Mouse (Mus musculus): ENCODE measurements at regions not wholly inside any gene's neighbourhood (a gene's known extent, or its start where the extent isn't known, plus 50 kb on each side); places are given as distances from the start of the nearest gene placed in this dataset.

- H3K9ac ChIP-seq (replicated peaks; ENCODE audit: low read length) = peak overlapping the region; percentile 39; the same call in 1 of the 2 replicates
Observed at GRCm38 (mm10) chr13:107167856-107168598, 146.1 kb upstream of the Kif2a start.

DNA sequence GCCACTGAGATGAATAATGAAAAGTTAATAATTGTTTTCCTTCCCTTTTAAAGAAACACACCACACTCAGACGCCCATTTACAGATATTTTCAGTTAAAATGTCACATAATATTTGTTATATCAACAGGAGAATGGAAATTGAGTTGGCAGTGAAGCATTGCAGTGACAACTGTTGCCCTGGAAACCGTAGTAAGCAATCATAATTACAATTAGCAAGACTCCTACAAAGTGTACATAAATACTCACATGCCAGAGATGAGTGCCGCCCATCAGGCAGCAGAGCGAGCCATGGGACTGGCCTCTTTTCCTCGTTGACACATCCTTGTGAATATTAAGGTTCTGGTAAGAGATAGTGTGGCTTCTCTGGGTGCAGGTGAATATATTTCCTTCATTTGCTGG, 129.6 kb upstream of the Kif2a start:
- no peak overlapping the region for H3K27ac ChIP-seq (ENCODE audit: low read length)
- H3K4me3 ChIP-seq (ENCODE audit: low read length) = no peak overlapping the region
- no peak for ATAC-seq (ENCODE audit: low FRiP score, low TSS enrichment)
- H3K9me3 ChIP-seq (ENCODE audit: low read length) = no peaks in the 10 kb centered on the region
- H3K9ac ChIP-seq (replicated peaks; ENCODE audit: low read length) = no peak overlapping the region
- no peak overlapping the region for H3K4me2 ChIP-seq (replicated peaks; ENCODE audit: low read depth, low read length)
- H3K27me3 ChIP-seq (ENCODE audit: insufficient read depth, low read length) = no peaks in the 10 kb centered on the region
- no peaks in the 10 kb centered on the region for H3K4me1 ChIP-seq (ENCODE audit: insufficient read depth, low read length)
- no peaks in the 10 kb centered on the region for H3K36me3 ChIP-seq (ENCODE audit: insufficient read depth, low read length)
- WGBS = 81% methylated on average over 5 of the region's 5 CpGs

More at GRCm38 (mm10) chr13:107167856-107168598, 146.1 kb upstream of the Kif2a start:
- Histone ChIP-seq H3K36me3 (ENCODE audit: insufficient read depth, low read length) (no peaks in the 10 kb centered on the region), H3K4me2 (replicated peaks; ENCODE audit: low read depth, low read length) (peak overlapping the region; percentile 61), H3K9me3 (ENCODE audit: low read length) (no peaks in the 10 kb centered on the region), H3K27me3 (ENCODE audit: insufficient read depth, low read length) (no peaks in the 10 kb centered on the region; the same call in 1 of the 2 replicates), H3K4me3 (ENCODE audit: low read length) (peak overlapping the region; percentile 42), H3K27ac (ENCODE audit: low read length) (no peak overlapping the region), H3K4me1 (ENCODE audit: insufficient read depth, low read length) (no peaks in the 10 kb centered on the region; the same call in 1 of the 2 replicates)
- 67% methylated on average over 10 of the region's 10 CpGs for WGBS
- ATAC-seq (ENCODE audit: low FRiP score, low TSS enrichment) = no peak

- no peak for ATAC-seq (ENCODE audit: low FRiP score, low TSS enrichment)
- Histone ChIP-seq H3K9ac (replicated peaks; ENCODE audit: low read length) (no peak overlapping the region), H3K9me3 (ENCODE audit: low read length) (no peaks in the 10 kb centered on the region), H3K4me3 (ENCODE audit: low read length) (no peak overlapping the region), H3K4me1 (ENCODE audit: insufficient read depth, low read length) (no peaks in the 10 kb centered on the region), H3K27me3 (ENCODE audit: insufficient read depth, low read length) (no peaks in the 10 kb centered on the region), H3K36me3 (ENCODE audit: insufficient read depth, low read length) (no peaks in the 10 kb centered on the region), H3K27ac (ENCODE audit: low read length) (no peak overlapping the region), H3K4me2 (replicated peaks; ENCODE audit: low read depth, low read length) (no peak overlapping the region)
- 54% methylated on average over 4 of the region's 4 CpGs for WGBS
Observed at GRCm38 (mm10) chr13:107141209-107141608, 119.3 kb upstream of the Kif2a start.

- H3K27me3 ChIP-seq (ENCODE audit: insufficient read depth, low read length) = no peaks in the 10 kb centered on the region
- ATAC-seq (ENCODE audit: low FRiP score, low TSS enrichment) = no peak
- H3K9me3 ChIP-seq (ENCODE audit: low read length) = no peaks in the 10 kb centered on the region
- H3K9ac ChIP-seq (replicated peaks; ENCODE audit: low read length) = no peak overlapping the region
- H3K27ac ChIP-seq (ENCODE audit: low read length) = no peak overlapping the region
- no peaks in the 10 kb centered on the region for H3K4me1 ChIP-seq (ENCODE audit: insufficient read depth, low read length)
- no peak overlapping the region for H3K4me2 ChIP-seq (replicated peaks; ENCODE audit: low read depth, low read length)
- H3K36me3 ChIP-seq (ENCODE audit: insufficient read depth, low read length) = no peaks in the 10 kb centered on the region
- H3K4me3 ChIP-seq (ENCODE audit: low read length) = no peak overlapping the region
Observed at GRCm38 (mm10) chr13:107134125-107134524, 112.2 kb upstream of the Kif2a start.

DNA sequence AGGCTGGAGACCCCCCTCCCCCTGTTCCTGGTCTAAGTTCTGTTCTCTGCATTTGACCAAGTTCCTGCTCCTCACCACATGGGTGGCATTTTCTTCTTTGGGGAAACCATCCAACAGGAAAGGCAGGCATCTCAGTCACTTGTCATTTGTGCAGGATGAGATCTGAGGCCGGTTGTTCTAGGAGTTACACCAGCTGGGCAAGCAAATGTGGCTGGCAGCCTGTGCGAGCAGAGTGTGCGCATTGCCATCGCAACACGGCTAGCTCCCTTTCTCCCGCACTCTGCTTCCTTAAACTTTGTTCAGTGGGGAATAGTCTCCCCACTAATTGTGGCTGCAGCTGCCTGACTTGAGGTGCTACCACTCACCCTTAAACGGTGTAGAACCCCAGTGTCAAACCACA, 104.7 kb upstream of the Kif2a start:
- Histone ChIP-seq H3K27ac (ENCODE audit: low read length) (no peak overlapping the region), H3K36me3 (ENCODE audit: insufficient read depth, low read length) (no peaks in the 10 kb centered on the region), H3K9ac (replicated peaks; ENCODE audit: low read length) (no peak overlapping the region), H3K9me3 (ENCODE audit: low read length) (no peaks in the 10 kb centered on the region), H3K4me2 (replicated peaks; ENCODE audit: low read depth, low read length) (no peak overlapping the region), H3K27me3 (ENCODE audit: insufficient read depth, low read length) (no peaks in the 10 kb centered on the region), H3K4me1 (ENCODE audit: insufficient read depth, low read length) (no peaks in the 10 kb centered on the region), H3K4me3 (ENCODE audit: low read length) (no peak overlapping the region)
- 90% methylated on average over 7 of the region's 7 CpGs for WGBS
- no peak for ATAC-seq (ENCODE audit: low FRiP score, low TSS enrichment)

GRCm38 (mm10) chr13:107124130-107124668, 102.3 kb upstream of the Kif2a start:
- no peak for ATAC-seq (ENCODE audit: low FRiP score, low TSS enrichment)
- Histone ChIP-seq H3K36me3 (ENCODE audit: insufficient read depth, low read length) (no peaks in the 10 kb centered on the region), H3K27ac (ENCODE audit: low read length) (no peak overlapping the region), H3K4me1 (ENCODE audit: insufficient read depth, low read length) (no peaks in the 10 kb centered on the region), H3K27me3 (ENCODE audit: insufficient read depth, low read length) (no peaks in the 10 kb centered on the region), H3K4me2 (replicated peaks; ENCODE audit: low read depth, low read length) (no peak overlapping the region), H3K4me3 (ENCODE audit: low read length) (no peak overlapping the region), H3K9me3 (ENCODE audit: low read length) (no peaks in the 10 kb centered on the region), H3K9ac (replicated peaks; ENCODE audit: low read length) (no peak overlapping the region)
- WGBS = 56% methylated on average over 8 of the region's 8 CpGs

- no peak overlapping the region for H3K4me3 ChIP-seq (ENCODE audit: low read length)
- peak; percentile 51 for ATAC-seq (ENCODE audit: low FRiP score, low TSS enrichment)
- 51% methylated on average over 22 of the region's 22 CpGs for WGBS
Observed at GRCm38 (mm10) chr13:107113949-107114690, 92.2 kb upstream of the Kif2a start.

DNA sequence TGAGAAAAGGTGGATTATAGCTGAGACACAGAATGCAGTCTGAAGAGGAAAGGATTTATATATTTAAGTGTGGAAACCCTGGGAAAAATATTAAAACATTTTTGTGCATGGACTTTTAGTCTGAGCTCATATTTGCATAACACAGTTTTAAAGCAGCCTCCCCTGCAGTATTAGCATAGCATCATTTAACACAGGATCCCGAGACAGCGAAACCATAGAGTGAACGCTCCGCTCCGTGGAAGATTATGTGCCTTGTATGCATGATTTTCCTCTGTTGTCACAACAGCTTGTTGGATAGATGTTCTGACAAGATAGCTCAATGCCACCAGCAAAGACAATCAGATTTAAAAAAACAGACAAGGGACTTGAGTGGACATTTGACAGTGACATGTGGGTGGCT, 86.1 kb upstream of the Kif2a start:
- Histone ChIP-seq H3K4me2 (replicated peaks; ENCODE audit: low read depth, low read length) (no peak overlapping the region), H3K27ac (ENCODE audit: low read length) (no peak overlapping the region), H3K4me3 (ENCODE audit: low read length) (no peak overlapping the region), H3K9ac (replicated peaks; ENCODE audit: low read length) (no peak overlapping the region), H3K4me1 (ENCODE audit: insufficient read depth, low read length) (no peaks in the 10 kb centered on the region), H3K36me3 (ENCODE audit: insufficient read depth, low read length) (no peaks in the 10 kb centered on the region), H3K9me3 (ENCODE audit: low read length) (no peaks in the 10 kb centered on the region), H3K27me3 (ENCODE audit: insufficient read depth, low read length) (no peaks in the 10 kb centered on the region)
- no peak for ATAC-seq (ENCODE audit: low FRiP score, low TSS enrichment)
- WGBS = 91% methylated on average over 5 of the region's 5 CpGs

More at GRCm38 (mm10) chr13:107113949-107114690, 92.2 kb upstream of the Kif2a start:
- Histone ChIP-seq H3K27me3 (ENCODE audit: insufficient read depth, low read length) (no peaks in the 10 kb centered on the region), H3K4me1 (ENCODE audit: insufficient read depth, low read length) (peaks cover 3% of the 10 kb centered on the region; the same call in 1 of the 2 replicates), H3K36me3 (ENCODE audit: insufficient read depth, low read length) (no peaks in the 10 kb centered on the region), H3K9me3 (ENCODE audit: low read length) (no peaks in the 10 kb centered on the region), H3K27ac (ENCODE audit: low read length) (no peak overlapping the region), H3K4me2 (replicated peaks; ENCODE audit: low read depth, low read length) (peak overlapping the region; percentile 32; the same call in 1 of the 2 replicates), H3K9ac (replicated peaks; ENCODE audit: low read length) (no peak overlapping the region)

GRCm38 (mm10) chr13:107107572-107107971, 85.6 kb upstream of the Kif2a start:
- Histone ChIP-seq H3K4me3 (ENCODE audit: low read length) (no peak overlapping the region), H3K9me3 (ENCODE audit: low read length) (no peaks in the 10 kb centered on the region), H3K27me3 (ENCODE audit: insufficient read depth, low read length) (no peaks in the 10 kb centered on the region), H3K27ac (ENCODE audit: low read length) (no peak overlapping the region), H3K36me3 (ENCODE audit: insufficient read depth, low read length) (no peaks in the 10 kb centered on the region), H3K9ac (replicated peaks; ENCODE audit: low read length) (no peak overlapping the region), H3K4me1 (ENCODE audit: insufficient read depth, low read length) (no peaks in the 10 kb centered on the region), H3K4me2 (replicated peaks; ENCODE audit: low read depth, low read length) (no peak overlapping the region)
- no peak for ATAC-seq (ENCODE audit: low FRiP score, low TSS enrichment)
- 61% methylated on average over 9 of the region's 9 CpGs for WGBS

DNA sequence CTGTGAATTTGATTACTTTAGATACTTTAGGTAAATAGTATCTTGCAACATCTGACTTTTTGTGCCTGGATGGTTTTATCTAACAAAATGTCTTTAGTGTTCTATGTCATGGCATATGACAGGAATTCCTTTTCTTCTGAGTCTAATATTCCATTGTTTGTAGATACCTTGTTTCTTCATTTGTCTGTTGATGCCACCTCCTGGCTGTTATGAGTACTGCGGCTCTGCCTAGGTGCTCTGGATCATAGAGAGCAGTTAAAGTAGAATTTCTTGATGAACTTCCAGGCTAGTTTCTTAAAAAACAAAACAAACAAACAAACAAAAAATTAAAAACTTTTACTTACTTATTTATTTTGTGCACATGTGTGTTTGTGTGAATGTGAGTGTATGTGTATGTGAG, 83.6 kb upstream of the Kif2a start:
- Histone ChIP-seq H3K4me3 (ENCODE audit: low read length) (no peak overlapping the region), H3K36me3 (ENCODE audit: insufficient read depth, low read length) (no peaks in the 10 kb centered on the region), H3K4me1 (ENCODE audit: insufficient read depth, low read length) (no peaks in the 10 kb centered on the region), H3K27ac (ENCODE audit: low read length) (no peak overlapping the region), H3K9ac (replicated peaks; ENCODE audit: low read length) (no peak overlapping the region), H3K4me2 (replicated peaks; ENCODE audit: low read depth, low read length) (no peak overlapping the region), H3K27me3 (ENCODE audit: insufficient read depth, low read length) (no peaks in the 10 kb centered on the region), H3K9me3 (ENCODE audit: low read length) (no peaks in the 10 kb centered on the region)
- WGBS = 69% methylated on average over 1 of the region's 1 CpGs
- no peak for ATAC-seq (ENCODE audit: low FRiP score, low TSS enrichment)

Data from kidney, embryonic 16.5 days (tissue).